Mouse (Mus musculus) erythroblast, embryonic 14.5 days (primary cell): ENCODE data around the gene Jagn1.

Experiments
- GATA1 ChIP-seq: IDR thresholded peaks from 2 replicates; pipeline ENCODE4 v1.6.1; 2012; ENCODE audit warnings: low read length, inconsistent platforms, mixed read lengths
- TAL1 ChIP-seq: IDR thresholded peaks from 3 replicates; pipeline ENCODE4 v1.6.1; 2012; ENCODE audit warnings: low read length, inconsistent platforms, mixed read lengths

- no peak for TF ChIP-seq GATA1
- no peak for TF ChIP-seq TAL1
Measured at GRCm38 (mm10) chr6:113477353-113477752, 35.0 kb downstream of the Jagn1 start.
